Mouse (Mus musculus): Measurements from ENCODE around the gene Mettl18.
"Not testable (repeated sequence)": the region's sequence is repeated elsewhere in the genome, so short reads cannot be mapped to it uniquely, and the experiment has no call there.

- TF ChIP-seq CTCF (IDR thresholded peaks at IDR 0.05; ENCODE audit: low read depth, low read length); POLR2A (IDR thresholded peaks at IDR 0.05; ENCODE audit: extremely low read depth, insufficient read depth, low read length): not testable (repeated sequence)
Measured at GRCm38 (mm10) chr1:164020746-164021145, 26.1 kb downstream of the Mettl18 start.

Measured in liver, adult 2 months (tissue).